Mouse (Mus musculus) bone marrow macrophage, adult 2 months (primary cell): ENCODE data around the gene Nsd1.

Source experiments
- CTCF ChIP-seq: IDR thresholded peaks from 2 replicates; pipeline ENCODE4 v1.5.1; 2012; ENCODE audit warnings: low read depth, mild to moderate bottlenecking, low read length, moderate library complexity
- POLR2A ChIP-seq: IDR thresholded peaks from 2 replicates; pipeline ENCODE4 v1.6.1; 2012; ENCODE audit warnings: mild to moderate bottlenecking, low read depth, low read length, borderline replicate concordance

DNA sequence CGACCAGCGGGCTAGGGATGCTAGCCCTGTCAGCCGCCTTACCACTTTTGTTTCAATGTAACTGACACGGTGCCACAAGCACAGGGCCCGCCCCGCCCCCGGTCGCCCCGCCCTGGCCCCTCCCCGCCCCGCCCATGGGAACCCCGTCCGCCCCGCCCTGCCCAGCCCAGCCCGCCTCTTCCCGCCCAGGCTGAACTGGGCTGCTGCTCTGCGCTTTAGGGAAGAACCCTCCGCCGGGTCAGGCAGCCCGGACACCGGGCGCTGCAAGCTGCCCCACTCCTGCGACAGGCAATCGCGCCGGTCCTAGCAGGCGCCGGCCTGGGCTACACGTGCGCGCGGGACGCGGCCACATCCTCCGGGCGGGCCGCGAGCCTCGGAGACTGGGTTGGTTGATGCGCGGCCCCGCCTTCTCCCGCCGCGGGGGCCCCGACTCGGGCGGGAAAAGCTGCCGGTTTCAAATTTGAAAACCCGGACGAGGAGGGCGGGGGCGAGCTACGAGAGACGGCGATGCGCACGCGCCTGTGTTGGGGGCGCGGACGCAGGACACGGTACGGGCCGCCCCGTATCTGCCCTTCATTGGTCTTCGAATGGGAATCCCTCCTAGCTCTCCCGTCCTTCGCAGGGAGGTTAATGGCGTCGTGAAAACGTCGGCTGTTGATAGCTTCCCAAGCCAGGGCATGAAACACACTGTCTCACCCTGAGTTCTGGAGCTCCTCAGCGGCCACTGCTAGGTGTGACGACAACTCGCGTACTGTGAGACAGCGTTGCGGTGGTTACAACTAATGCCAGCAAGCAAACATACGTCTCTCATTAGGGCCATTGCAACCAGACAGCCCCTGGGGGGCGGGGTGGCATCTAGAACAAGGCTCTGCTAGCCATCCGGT, 120.3 kb downstream of the Nsd1 start, which contains the start of gene Mxd3:
- TF ChIP-seq POLR2A: no peak
- no peak for TF ChIP-seq CTCF
